Mouse (Mus musculus): ENCODE measurements around the gene Trmt112.
"Not testable (repeated sequence)": the region's sequence is repeated elsewhere in the genome, so short reads cannot be mapped to it uniquely, and the experiment has no call there.

The Trmt112 gene

DNA sequence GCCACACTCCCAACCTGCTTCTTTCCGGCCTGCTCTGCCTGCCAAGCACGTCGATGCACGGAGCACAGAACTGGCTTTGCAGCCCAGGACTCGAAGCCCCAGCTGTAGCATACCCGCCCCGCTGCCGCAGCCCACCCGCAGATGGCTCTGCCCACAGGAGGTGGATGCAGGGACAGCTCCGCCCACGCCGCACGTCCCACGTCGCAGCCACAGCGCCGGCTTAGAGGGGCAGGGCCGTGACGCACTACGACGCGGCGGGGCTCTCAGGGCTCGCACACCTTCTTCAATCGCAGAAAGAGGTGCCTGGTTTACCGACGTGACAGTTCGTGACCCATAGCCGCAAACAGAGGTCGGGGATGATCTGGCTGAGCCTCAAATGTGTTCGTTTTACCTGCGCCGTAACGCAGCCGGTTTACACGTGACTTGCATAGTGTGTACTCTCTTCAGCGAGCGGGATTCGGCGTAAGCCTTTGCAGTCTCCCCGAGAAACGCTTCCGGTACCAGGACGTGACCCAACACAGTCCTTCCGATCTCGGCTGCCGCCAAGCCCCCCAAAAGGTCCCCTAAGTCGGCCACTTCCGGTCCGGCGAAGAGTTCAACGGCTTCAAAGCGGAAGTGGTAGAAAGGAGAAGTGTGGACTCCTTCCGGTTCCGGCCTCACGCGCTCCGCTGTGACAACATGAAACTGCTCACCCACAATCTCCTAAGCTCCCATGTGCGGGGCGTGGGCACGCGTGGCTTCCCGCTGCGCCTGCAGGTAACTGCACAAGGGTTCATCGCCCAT, at the start of gene Trmt112, which contains the start of gene Prdx5:
Gene Trmt112 (plus strand): TSS at position 192 of the 783 bp plus-strand sequence.
Gene Prdx5 (minus strand): TSS at position 600 of the 783 bp plus-strand sequence.
- peak; percentile 91 to 94 for DNase-seq (ENCODE audit: low spot score in 2 of 2)

DNA sequence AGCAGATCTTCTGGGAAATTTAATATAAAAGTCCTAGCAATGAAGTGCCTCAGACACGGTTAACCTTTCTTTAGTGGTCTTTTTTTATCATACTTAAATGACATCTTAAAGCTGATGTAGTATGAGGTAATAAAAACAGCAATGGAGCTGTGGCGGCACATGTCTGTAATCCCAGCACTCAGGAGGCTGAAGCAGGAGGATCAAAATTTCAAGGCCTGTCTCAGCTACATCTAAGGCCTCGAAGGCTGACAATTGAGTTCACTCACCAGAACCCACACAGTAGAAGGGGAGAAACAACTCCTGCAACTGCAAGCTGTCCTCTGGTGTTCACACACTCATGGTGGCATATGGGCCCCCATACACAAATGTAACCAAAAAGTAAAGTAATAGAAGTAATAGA, 49.5 kb upstream of the Trmt112 start:
- DNase-seq (ENCODE audit: low spot score in 2 of 2) = no peak

GRCm38 (mm10) chr19:6860706-6861105, 48.8 kb upstream of the Trmt112 start:
- DNase-seq (ENCODE audit: low spot score in 2 of 2) = no peak

DNA sequence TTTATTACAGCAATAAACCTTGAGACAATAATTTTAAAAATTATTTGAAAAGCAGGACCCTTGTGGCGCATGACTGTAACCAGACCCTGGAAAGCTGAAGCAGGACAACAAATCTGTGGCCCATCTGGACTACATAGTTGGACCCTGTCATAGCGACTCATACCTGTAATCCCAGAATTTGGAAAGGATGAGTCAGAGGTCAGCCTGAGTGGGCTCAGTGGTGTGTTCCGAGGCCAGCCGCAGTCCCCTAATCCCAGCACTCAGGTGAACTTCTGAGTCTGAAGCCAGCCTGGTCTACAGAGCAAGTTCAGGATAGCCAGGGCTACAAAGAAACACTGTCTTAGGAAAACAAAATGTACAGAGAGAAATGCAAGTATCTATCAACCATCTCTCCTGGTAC, 48.0 kb upstream of the Trmt112 start:
- DNase-seq (ENCODE audit: low spot score in 2 of 2) = no peak

DNA sequence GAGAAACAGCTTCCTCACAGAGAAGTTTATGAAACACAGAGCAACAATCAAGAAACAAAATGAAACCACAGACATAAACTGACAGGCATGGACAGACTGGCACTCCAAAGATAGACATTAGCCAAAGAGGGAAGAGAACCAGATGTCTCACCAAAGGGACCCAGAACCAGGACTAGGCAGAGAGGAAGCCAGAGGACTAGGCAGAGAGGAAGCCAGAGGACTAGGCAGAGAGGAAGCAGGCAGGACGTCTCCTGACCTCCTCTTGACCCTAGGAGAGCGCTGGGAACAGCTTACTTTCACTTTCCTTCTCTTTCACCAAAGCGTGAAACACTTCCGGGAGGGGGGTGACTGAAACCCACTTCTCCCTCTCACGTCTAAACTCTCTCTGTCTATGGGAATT, 40.1 kb upstream of the Trmt112 start:
- no peak for DNase-seq (ENCODE audit: low spot score in 2 of 2)

DNA sequence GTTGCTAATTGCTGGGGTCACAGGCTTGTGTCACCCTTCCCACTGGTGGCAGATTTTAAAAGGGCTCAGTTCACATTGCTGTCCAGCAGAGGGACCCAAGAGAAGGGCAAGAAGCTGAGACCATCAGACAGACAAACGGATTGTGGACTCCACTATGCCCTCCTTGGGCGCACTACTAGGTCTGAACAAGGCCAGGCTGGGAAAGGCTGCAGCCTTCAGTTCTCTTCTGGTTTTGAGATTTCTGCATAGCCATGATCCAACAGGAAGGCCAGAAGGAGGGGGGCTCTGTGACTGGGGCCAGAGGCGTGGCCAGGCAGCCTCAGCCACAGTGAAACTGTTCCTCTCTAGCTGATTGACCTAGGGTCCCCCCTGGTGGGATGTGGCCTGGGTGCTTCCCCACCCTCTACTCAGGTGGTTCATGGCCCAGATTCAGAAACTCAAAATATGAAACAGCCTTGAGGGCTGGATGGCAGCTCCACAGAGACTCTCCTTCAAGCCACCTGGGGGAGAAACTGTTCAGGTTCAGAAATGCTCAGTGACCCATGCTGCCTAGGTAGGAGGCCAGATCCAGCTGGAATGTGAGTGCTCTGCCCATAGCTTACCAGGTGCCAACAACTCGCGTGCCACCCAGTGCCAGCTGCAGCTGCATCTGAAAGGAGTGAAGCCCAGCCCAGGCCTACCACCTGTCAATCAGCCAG, 37.8 kb upstream of the Trmt112 start:
- DNase-seq (ENCODE audit: low spot score in 2 of 2) = no peak

GRCm38 (mm10) chr19:6872701-6873100, 36.8 kb upstream of the Trmt112 start:
- DNase-seq (ENCODE audit: low spot score in 2 of 2) = no peak

GRCm38 (mm10) chr19:6874257-6874656, 35.2 kb upstream of the Trmt112 start:
- no peak for DNase-seq (ENCODE audit: low spot score in 2 of 2)

GRCm38 (mm10) chr19:6875834-6876233, 33.7 kb upstream of the Trmt112 start:
- DNase-seq (ENCODE audit: low spot score in 2 of 2) = peak in 1 of 2 experiments; percentile 13

GRCm38 (mm10) chr19:6876799-6877198, 32.7 kb upstream of the Trmt112 start:
- DNase-seq (ENCODE audit: low spot score in 2 of 2) = no peak

- no peak for DNase-seq (ENCODE audit: low spot score in 2 of 2)
Observed at GRCm38 (mm10) chr19:6877965-6878364, 31.5 kb upstream of the Trmt112 start.

DNA sequence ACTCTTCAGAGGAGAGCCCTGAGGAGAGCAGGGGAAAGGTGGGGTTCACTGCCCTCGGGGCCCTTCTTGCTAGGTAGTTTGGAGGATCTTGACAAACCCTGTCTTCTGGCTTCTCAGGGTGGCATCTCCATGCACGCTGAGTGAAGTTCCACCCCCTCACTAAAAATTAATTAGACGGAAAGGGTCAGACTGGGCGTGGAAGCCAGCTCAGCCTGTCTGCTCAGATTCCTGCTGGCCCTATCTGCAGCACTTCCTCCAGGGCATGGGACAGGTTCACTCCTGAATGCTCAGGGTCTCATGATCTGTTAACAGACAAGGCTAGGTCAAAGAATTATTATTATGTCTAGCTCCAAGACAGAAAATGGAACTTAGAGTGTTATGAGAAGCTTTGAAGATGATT, 17.0 kb upstream of the Trmt112 start:
- no peak for DNase-seq (ENCODE audit: low spot score in 2 of 2)

- DNase-seq (ENCODE audit: low spot score in 2 of 2) = no peak
Observed at GRCm38 (mm10) chr19:6893731-6894451, 15.6 kb upstream of the Trmt112 start.

DNA sequence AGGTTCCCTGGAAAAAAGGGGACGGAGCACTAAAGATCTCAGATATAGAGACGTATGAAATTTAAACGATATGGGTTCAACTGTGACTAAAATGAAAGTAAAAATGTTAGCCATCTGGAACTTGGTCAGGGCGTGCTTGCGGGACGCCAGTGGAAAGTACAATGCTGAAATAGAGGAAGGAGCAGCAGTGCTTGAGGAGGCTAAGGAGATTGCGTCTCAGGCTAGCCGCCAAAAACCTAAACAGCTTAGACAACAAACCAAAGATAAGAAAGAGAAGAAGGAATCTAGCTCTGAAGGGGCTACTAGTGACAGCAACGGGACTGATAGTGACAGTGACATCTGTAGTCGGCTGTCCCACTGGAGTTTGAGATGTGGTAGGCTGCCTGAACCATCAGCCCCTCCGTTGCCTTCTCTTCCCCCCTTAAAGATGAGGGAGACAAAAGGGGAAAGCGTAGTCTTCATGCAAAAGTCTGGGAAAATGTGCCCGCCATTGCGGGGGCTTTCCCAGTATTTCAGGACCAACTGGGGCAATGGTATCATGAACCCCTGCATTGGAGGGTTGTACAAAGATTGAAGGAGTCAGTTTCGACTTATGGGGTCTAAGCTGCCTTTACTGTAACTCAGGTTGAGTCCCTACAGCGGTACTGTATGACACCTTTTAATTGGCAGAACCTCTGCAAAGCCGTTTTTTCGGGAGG, 13.7 kb upstream of the Trmt112 start:
- not testable (repeated sequence) for DNase-seq (ENCODE audit: low spot score in 2 of 2)

DNA sequence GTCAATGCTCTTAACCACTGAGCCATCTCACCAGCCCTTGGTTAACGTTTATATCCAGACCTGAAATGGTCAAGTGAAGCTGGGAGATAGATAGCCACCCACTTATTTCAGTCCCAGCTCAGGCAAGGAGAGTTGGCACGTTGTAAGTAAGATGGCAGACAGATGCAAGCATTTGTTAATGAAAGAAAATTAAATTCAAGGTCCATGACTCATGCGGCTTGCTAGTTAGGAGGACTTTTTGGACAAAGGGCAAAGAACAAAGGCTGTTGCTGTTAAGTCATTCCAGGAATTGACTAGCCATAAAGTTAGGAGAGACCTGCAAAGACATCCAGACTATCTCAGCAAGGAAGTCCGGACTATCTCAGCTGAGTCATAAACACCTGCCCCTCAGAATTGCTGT, 9.9 kb upstream of the Trmt112 start:
- DNase-seq (ENCODE audit: low spot score in 2 of 2) = no peak

DNA sequence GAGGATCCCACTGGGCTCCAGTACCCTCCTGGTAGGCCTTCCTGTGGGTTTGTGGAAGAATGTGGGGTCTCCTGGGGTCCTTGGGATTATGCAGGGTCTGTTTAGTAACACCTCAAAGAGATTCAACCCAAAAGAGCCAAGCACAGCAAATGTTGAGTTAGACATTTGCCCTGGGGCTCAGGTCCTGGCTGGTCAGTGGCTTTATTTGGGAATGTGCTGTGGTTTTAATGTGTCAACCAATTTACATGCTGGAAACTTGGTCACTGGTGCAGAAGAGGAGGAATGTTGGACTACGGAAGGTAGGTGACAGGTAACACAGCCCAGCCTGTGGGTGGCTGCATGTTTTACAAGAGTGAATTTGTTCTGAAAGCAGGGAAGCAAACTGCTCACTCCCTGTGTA, 6.5 kb upstream of the Trmt112 start:
- no peak for DNase-seq (ENCODE audit: low spot score in 2 of 2)

DNA sequence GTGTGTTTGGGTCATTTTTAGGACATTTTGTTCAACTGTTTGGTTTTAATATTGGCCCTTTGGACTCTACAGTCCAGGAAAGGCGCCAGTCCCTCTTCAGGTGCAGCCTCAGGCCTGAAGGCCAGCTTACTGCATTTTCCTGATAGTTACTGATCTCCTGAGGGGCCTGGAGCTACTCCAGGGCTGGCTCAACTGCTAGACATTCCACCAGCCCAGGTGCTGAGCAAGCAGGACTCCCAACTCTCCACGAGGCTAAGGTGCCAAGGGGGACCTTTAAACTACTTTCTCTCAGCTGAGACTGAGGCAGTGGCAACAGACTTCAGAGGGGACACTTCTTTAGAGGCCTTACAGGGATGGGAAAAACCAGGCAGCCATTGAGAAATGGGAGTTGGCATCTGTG, 4.7 kb upstream of the Trmt112 start:
- DNase-seq (ENCODE audit: low spot score in 2 of 2) = no peak

- DNase-seq (ENCODE audit: low spot score in 2 of 2) = no peak
Observed at GRCm38 (mm10) chr19:6905498-6906159, 3.9 kb upstream of the Trmt112 start.

- no peak for DNase-seq (ENCODE audit: low spot score in 2 of 2)
Observed at GRCm38 (mm10) chr19:6906199-6906598, 3.3 kb upstream of the Trmt112 start.

- DNase-seq (ENCODE audit: low spot score in 2 of 2) = no peak
Observed at GRCm38 (mm10) chr19:6907094-6907493, 2.4 kb upstream of the Trmt112 start.

DNA sequence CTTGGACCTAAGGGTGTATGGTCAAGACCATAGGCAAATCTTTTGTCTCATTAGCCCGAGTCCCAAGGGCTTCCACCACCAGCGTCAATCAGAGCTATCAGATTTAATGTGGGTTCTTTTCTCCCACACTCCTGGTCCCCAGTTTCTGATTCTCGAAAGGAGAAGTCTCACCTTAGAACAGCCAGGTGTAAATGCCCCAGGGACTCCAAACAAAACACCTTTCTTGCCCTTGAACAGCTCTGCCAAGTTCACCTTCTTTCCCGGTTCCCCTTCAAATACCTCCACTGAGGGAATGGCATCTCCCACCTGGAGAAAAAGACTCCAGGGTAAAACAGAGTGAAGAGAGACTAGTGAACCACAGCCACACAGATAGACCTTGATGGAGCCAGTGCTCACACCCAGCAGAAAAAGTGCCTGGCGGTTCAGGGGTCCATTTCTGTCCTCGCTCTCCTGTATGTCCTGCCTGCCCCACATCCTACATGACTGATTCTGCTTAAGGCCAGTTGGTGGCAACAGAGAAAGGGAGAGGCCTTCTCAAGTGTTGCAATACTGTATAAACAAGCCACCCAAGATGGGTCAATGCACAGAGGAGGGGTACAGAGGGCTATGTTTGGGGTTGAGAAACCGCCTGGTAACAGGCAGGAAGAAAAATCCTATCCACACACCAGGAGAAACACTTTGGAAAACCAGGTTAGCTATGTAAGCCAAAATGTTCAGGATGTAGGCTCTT, 1.5 kb upstream of the Trmt112 start:
- DNase-seq (ENCODE audit: low spot score in 2 of 2) = no peak
